ENCODE assay signal across 11 mouse cellular contexts in the genomic region with DNA sequence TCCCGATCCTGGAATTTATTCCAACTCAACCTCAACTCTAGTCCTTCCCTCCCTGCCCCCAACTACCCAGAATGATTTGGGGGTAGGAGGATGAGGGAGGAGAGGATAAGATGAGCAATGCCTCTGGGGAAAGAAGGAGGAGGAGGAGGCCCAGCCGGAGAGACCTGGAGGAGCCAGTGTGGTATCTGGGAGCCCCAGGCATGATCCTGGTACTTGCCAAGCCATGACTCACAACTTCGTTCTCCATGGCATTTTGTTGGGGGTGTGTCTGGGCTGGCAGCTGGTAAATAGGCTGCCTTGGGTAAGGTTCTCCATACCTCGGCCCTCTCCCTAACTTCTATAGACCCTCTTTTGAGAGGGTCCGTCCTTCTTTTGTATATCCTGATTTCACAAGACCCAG.
A peak's percentile ranks its signal among the peaks of the same experiment; 100 is the strongest.
DNase-seq lines count a peak whose midpoint lies in the region.
"Had no signal": no experiment of that assay in that cellular context is flagged by ENCODE, and none has a peak within 500 bp of the region (broad histone marks: within the 10 kb centered on the region; RNA-seq: fewer than 3 reads in every experiment).

No protein-coding gene starts in this region.

- peak; percentile 18 to 52 for DNase-seq in adrenal gland, adult (ENCODE audit: inconsistent age in 2 of 2, low spot score in 1 of 2)
- DNase-seq in adrenal gland, postnatal 4 days (ENCODE audit: low spot score in 2 of 2), result no peak
- DNase-seq in left cerebral cortex, adult 18-20 months (ENCODE audit: low spot score in 2 of 2), result peak; percentile 12 to 20
- DNase-seq in left cerebral cortex, adult 11 months (ENCODE audit: low spot score), result no peak
- peak; percentile 76 for DNase-seq in 3134 (ENCODE audit: extremely low read depth, insufficient read length, low spot score)
- peak; percentile 8 for DNase-seq in adrenal gland, postnatal 25 days
- no peak for DNase-seq in cerebellum, adult 11 months
- DNase-seq in testis, postnatal 10 days (ENCODE audit: low spot score), result no peak
- DNase-seq: forebrain, postnatal 0 days; kidney, adult 11 months; liver, postnatal 0 days had no signal

Comparison
In these comparisons a context has a peak if more than half of its experiments do, and no peak if none do; other contexts are left out.
1. DNase-seq: peak in adrenal gland, adult (2 of 2), left cerebral cortex, adult 18-20 months (2 of 2), 3134 (single experiment) and adrenal gland, postnatal 25 days (single experiment); none in adrenal gland, postnatal 4 days (0 of 2), left cerebral cortex, adult 11 months (single experiment), cerebellum, adult 11 months (single experiment) and testis, postnatal 10 days (single experiment).